Mouse (Mus musculus): ENCODE measurements at regions not wholly inside any gene's neighbourhood (a gene's known extent, or its start where the extent isn't known, plus 50 kb on each side); places are given as distances from the start of the nearest gene placed in this dataset.
"Not testable (repeated sequence)": the region's sequence is repeated elsewhere in the genome, so short reads cannot be mapped to it uniquely, and the experiment has no call there.

DNA sequence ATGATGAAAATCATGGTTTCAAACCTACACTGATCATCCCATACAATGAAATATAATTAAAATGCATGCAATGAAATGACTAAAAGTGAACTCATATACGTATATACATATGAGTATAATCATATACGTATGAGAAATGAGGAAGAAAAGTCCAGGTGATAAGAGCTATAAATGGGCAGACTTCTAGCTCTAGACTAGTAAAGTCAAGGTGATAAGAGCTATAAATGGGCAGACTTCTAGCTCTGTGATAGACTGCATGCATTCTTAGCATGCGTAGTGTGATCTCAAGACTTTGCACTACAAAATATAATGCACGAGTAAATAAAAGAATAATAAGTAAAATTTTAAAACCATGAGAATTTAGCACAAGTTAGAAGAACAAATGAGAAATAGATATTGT is 606.2 kb upstream of the Gpc5 start:
- intact Hi-C loops (cut with DNase I): no loop called here

- intact Hi-C loops (cut with DNase I): not testable (repeated sequence)
Observed at GRCm38 (mm10) chr14:114493371-114493770, 598.6 kb upstream of the Gpc5 start.

GRCm38 (mm10) chr14:114504976-114505375 is 587.0 kb upstream of the Gpc5 start:
- intact Hi-C loops (cut with DNase I): no loop called here

DNA sequence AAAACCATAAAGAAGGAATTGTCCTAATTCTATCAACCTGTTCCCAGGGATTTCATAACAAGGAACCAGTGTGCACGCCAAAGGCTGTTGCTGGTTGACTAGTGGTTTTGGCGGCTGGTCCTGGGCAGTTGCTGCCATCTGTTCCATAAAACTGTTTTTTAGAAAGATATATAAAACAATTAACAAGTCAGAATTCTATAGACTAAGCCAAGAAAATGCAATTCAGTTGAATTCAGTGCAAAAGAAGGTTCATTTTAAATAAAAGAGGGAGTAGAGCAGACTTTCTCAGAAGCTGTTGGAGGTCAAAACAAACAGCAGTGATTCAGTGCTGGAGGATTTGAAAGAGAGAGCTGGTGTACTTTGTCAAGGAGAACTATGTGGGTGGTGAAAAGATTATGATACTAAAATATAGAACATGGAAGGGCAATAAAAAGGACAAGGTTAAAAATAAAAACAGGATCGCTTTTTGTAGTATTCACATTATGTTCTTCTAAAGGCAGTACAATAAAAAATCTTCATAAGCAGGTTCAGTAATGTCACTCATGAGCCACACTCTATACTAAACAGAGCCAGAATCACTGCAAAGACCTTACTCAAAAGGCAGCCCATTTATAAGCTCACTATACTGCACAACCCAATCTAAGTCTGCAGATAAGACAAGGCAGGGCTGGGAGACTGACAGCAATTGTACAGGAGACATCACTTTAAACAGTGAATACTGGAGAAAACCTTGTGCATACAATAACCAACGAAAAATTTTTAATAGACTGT is 543.9 kb upstream of the Gpc5 start:
- intact Hi-C loops (cut with DNase I): no loop called here

DNA sequence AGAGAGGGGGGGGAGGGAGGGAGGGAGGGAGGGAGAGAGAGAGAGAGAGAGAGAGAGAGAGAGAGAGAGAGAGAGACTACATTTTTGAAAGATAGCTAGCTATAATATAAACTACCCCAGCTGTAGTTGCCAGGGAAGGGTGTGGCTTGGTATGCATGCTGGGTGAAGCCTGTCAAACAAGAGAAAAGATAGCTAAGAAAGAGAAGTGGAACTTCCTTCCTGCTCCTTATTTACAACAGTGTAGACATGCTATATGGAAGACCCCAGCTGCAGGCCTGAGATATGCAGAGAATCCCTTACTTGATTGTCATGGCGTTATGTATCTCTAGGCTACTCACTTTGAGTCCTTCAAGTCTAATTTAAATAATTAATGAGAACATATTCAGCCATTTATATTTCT is 542.9 kb upstream of the Gpc5 start:
- intact Hi-C loops (cut with DNase I): no loop called here

GRCm38 (mm10) chr14:114566411-114567030 is 525.5 kb upstream of the Gpc5 start:
- intact Hi-C loops (cut with DNase I): loop anchor here (10.0 kb wide), 1 partner anchor 228 kb away; no protein-coding TSS in a partner anchor

- intact Hi-C loops (cut with DNase I): loop anchor here (10.0 kb wide), 1 partner anchor 227 kb away; no protein-coding TSS in a partner anchor
Observed at GRCm38 (mm10) chr14:114567673-114568309, 524.2 kb upstream of the Gpc5 start.

DNA sequence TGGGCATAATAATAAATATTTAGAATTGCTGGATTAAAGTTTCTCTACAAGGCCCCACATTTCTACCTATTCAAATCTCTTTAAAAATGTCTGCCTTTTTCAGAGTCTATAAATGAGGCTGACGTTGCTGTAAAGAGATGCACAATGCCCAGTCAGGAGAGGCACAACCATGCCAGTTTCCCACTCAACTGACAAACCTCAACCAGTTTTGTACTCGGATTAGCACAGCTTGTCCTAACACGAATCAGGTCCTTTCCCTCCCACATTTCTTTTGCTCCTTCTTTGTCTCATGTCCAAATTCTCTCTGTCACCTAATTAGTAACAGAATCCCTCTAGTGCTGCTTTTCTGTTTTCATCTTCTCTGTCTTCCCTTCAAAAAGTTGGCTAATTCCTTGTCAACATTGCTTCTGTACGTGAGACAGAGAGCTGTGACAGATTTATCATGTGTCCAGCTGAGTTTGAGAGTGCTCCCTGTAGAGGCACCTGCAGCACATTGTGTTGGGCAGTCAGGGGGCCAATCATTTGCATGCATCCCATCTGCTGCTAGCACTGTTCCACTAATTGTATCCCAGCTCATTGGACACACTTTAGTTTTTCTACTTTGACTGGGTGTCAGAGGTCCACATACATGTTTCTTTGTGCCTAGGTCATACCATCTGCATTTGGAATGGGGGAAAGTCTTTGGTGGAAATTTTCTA is 504.5 kb upstream of the Gpc5 start:
- intact Hi-C loops (cut with DNase I): no loop called here

DNA sequence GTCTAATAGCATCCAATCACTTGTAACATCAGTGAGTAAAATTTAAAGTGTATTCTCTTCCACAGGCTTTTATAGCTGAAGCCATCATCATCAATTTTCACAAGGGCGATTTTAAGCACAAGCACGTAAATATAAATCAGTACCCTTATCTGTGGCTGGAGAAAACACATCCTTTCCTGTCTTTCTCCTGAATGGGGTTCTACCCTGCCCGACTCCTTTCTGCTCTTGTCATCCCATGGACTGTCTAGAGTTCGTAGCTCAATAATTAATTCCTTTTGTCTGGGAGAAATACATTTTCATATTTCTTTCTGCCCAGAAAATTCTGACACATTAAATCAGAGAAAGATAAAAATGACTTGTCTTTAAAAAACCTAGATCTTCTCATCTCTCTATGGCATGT is 482.7 kb upstream of the Gpc5 start:
- intact Hi-C loops (cut with DNase I): no loop called here

DNA sequence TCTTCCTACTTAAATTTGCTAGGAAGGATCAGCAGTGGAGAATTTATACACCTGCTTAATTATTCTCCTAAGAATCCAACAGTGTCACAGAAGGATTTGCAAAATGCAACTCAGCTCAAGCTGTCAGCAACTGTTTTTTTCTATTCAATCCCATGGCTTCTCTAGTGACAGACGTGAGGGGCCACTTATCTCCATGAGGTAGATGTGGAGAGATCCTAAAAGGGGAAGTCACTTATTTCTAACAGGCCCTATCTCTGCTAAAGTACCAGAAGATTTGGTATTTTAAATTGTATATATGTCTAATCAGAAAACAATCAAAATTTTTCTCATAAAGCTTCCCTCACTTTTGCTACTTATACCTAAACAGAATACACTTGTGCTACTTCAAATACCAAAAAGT is 479.6 kb upstream of the Gpc5 start:
- intact Hi-C loops (cut with DNase I): no loop called here

- intact Hi-C loops (cut with DNase I): no loop called here
Observed at GRCm38 (mm10) chr14:114656636-114657035, 435.4 kb upstream of the Gpc5 start.

DNA sequence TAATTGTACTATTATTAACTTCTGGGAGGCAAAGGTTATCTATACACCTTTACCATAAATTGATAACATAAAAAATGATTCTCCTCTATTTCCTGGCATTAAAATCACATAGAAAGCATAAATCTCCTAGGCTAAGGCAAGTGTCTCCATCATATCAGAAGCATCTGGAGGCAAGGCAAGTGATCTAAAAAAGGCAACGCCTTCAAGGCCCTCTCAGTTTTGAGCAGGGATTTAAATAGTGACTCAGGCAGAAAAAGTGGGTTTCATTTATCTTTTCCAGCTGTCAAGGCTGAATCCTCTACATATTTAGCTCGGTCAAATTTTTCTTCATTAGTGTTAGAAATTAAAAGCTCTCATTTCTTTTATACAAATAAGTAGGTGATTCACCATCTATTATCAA is 430.0 kb upstream of the Gpc5 start:
- intact Hi-C loops (cut with DNase I): no loop called here

GRCm38 (mm10) chr14:114685133-114685532 is 406.9 kb upstream of the Gpc5 start:
- intact Hi-C loops (cut with DNase I): no loop called here

- intact Hi-C loops (cut with DNase I): no loop called here
Observed at GRCm38 (mm10) chr14:114694930-114695329, 397.1 kb upstream of the Gpc5 start.

- intact Hi-C loops (cut with DNase I): no loop called here
Observed at GRCm38 (mm10) chr14:114697543-114697942, 394.5 kb upstream of the Gpc5 start.

DNA sequence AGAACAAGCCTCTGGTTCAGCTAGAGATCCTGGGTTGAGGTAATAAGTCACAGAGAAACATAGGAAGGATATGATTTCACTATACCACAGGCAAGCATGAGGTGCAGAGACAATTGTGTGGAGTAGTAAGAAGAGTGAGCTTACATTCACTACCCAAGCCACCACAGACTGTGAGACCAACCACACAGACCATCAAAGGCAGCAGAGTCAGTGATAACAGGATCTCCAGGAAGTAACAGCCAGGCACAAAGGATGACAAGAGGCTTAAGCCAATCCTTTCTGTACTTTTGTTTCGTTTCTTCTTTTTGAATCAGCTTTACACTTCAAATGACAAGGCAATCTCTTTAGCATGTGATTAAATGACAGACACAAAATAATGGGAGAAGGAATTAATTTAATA is 368.9 kb upstream of the Gpc5 start:
- intact Hi-C loops (cut with DNase I): no loop called here

DNA sequence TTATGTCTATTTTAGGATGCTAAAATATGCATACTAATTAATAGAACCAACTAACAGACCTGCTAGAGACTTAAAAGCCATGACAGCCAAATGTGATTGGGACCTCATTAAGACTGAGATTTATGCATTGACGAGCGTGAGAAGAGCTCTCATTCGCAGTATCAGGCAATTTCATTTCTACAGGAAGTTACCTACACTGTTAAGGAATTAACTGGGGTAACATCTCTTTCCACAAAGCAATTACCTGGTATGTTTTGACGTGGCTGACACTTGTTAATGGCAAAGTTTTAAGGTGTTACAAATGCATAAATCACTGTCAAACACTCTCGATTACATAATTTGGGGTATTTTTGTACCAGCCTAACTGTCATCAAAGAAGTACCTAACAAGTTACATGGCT is 324.7 kb upstream of the Gpc5 start:
- intact Hi-C loops (cut with DNase I): no loop called here

GRCm38 (mm10) chr14:114776723-114777122 is 315.3 kb upstream of the Gpc5 start:
- intact Hi-C loops (cut with DNase I): loop anchor here (2.0 kb wide), 1 partner anchor 20 kb away; no protein-coding TSS in a partner anchor

DNA sequence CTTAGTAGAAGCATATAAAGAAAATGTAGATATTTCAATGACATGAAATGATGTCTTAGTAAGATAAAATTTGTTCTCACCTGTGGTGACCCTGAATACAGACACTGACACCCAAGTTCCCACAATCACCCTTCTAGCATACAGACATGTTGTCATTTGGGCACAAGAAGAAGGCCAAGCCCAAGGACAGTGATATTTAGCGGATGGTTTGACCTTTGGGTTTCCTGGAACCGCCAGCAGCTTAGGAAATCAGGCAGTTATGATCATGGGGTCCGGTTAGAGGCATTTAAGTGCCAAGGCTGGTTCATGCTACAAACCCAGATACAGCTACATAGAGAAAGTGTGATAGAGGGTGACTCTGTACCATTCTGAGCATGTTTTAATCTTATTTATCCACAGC is 310.2 kb upstream of the Gpc5 start:
- intact Hi-C loops (cut with DNase I): no loop called here

DNA sequence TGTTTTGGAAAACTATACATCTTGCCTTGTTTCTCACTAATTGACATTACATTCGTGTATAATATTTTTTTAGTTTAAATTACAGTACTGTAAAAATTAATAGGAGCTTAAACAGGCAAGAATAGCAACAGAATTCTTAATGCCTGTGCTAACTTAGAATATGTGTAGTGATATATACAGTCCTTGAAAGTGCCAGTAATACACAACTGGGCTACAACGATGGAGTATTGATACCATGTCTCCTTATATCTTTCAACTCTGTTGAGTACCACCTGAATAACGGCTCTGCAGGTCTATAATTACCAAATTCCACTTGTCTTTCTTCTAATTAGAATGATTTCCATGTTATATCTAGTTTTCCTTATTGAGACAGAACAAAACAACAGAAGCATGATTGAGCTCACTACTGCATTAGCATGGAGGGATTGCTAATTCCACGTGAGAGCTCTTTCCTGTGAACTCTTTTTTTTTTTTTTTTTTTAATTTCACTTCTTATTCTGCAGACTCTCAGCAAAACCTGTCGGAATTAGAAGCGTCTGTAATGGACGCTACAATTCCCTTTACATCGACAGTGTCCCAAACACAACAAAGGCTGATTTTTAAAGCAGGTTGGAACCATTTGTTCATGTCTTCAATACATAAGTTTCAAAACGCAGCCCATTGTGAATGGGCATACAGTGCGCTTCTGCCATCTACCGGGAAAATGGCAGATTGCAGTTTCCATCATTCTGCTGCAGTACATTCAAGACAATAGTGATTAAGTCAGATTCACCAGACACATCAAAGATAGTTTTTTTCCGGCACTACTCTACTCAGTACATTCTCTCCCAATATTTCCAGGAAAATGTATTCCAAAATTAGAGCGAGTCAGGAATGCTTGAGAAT is 300.8 kb upstream of the Gpc5 start:
- intact Hi-C loops (cut with DNase I): loop anchor here (10.0 kb wide), 1 partner anchor 226 kb away; no protein-coding TSS in a partner anchor

- intact Hi-C loops (cut with DNase I): loop anchor here (10.0 kb wide), 1 partner anchor 227 kb away; no protein-coding TSS in a partner anchor
Observed at GRCm38 (mm10) chr14:114791831-114792224, 300.2 kb upstream of the Gpc5 start.
